Mouse (Mus musculus) intestine, postnatal 0 days (tissue): Measurements from ENCODE around the gene Mrpl38. TPM values are rescaled to one million over a fixed set of nuclear protein-coding genes. Genes with fewer than 3 reads are reported as not detected.
A peak's percentile ranks its signal among the peaks of the same experiment; 100 is the strongest.

Experiments
- ATAC-seq: fragments of 200-750 bp; cut with Nextera tagmentation; 2 replicates; pipeline ENCODE4 v1.8.0; 2017; ENCODE audit warnings: mild to moderate bottlenecking, moderate TSS enrichment, moderate library complexity
- H3K27ac ChIP-seq: fragments of 300-500 bp; sonication (generic); 2 replicates; pipeline ENCODE4 v1.5.1; 2014; ENCODE audit warnings: mild to moderate bottlenecking, low read depth, low read length, moderate library complexity
- H3K27me3 ChIP-seq: fragments of 300-500 bp; sonication (generic); replicated peaks from 2 replicates; pipeline ENCODE4 v1.6.1; 2014; ENCODE audit warnings: low read length, mixed read lengths; ENCODE audit not compliant: control insufficient read depth, insufficient read depth
- H3K36me3 ChIP-seq: fragments of 300-500 bp; sonication (generic); 2 replicates; pipeline ENCODE4 v1.6.1; 2014; ENCODE audit warnings: mild to moderate bottlenecking, moderate library complexity; ENCODE audit not compliant: control insufficient read depth, insufficient read depth
- H3K4me1 ChIP-seq: fragments of 300-500 bp; sonication (generic); replicated peaks from 2 replicates; pipeline ENCODE4 v1.6.1; 2014; ENCODE audit warnings: antibody characterized with exemption, low read length, mixed read lengths; ENCODE audit not compliant: control insufficient read depth, insufficient read depth
- H3K4me2 ChIP-seq: fragments of 300-500 bp; sonication (generic); replicated peaks from 2 replicates; pipeline ENCODE4 v1.6.1; 2014; ENCODE audit warnings: low read depth, mild to moderate bottlenecking, moderate library complexity
- H3K4me3 ChIP-seq: fragments of 300-500 bp; sonication (generic); 2 replicates; pipeline ENCODE4 v1.5.1; 2014; ENCODE audit warnings: low read depth, low read length
- H3K9ac ChIP-seq: fragments of 300-500 bp; sonication (generic); 2 replicates; pipeline ENCODE4 v1.6.1; 2014; ENCODE audit warnings: mild to moderate bottlenecking, low read depth, low read length
- H3K9me3 ChIP-seq: fragments of 300-500 bp; sonication (generic); 2 replicates; pipeline ENCODE4 v1.6.1; 2016; ENCODE audit warnings: mixed run types; ENCODE audit not compliant: control insufficient read depth
- CTCF ChIP-seq: sonication (generic); IDR thresholded peaks from 2 replicates; pipeline ENCODE4 v1.5.1; 2016; ENCODE audit warnings: low read depth, mild to moderate bottlenecking, control low read depth, antibody characterized with exemption, moderate library complexity
- WGBS: fragments of 180-500 bp; shearing (Covaris S2); extraction: QIAGEN DNeasy Blood & Tissue Kit; methylation state at CpG from one replicate; pipeline ENCODE4 v1.1.7; 2014; 5-methylcytosine and 5-hydroxymethylcytosine counted together
- polyA plus RNA-seq: library from polyadenylated mRNA; unstranded; fragments of >200 nt; fragmentation: Nextera tagmentation; extraction: Ambion mirVana; gene quantifications from 2 replicates; pipeline ENCODE4 v1.2.1, GENCODE M21; 2015

The Mrpl38 gene
- polyA plus RNA-seq, 1 experiment from 2014 or later = 35.6 TPM

DNA sequence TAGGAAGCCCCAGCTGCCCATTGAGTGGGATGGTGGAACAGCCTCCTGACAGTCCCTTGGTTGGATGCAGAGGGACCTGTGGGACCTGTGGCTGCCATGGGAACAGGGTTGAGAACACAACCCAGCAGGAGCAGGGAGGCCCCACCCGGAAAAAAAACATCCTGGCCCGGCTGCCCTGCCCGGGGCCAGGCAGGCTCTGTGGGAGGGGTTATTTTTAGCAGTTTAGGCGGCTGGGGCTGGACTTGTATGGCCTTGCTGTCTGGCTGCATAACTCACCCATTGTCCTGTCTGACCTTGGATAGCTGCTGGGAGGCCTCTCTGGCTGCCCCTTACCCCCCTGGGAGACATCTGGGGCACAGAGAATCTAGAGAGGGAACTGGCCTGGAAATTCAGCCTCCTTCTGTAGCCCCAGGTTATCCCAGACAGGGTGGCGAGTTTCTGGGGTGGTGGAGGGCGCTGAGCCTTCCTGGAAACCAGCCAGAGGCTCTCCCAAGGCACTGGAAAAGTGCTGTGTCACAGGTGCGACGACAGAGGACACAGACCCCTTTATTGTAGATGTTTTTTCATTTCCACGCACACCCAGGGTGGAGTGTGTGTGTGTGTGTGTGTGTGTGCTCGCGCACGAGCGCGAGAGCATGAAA, 34.5 kb downstream of the Mrpl38 start:
- Histone ChIP-seq H3K36me3 (no peaks in the 10 kb centered on the region), H3K9me3 (no peaks in the 10 kb centered on the region), H3K9ac (no peak overlapping the region), H3K27ac (peak overlapping the region; percentile 50), H3K27me3 (peaks cover 16% of the 10 kb centered on the region), H3K4me2 (no peak overlapping the region), H3K4me3 (no peak overlapping the region), H3K4me1 (peaks cover 35% of the 10 kb centered on the region)
- TF ChIP-seq CTCF = no peak
- peak; percentile 52 for ATAC-seq
- 32% methylated on average over 14 of the region's 14 CpGs for WGBS

GRCm38 (mm10) chr11:116103572-116103971, 35.1 kb downstream of the Mrpl38 start:
- Histone ChIP-seq H3K9me3 (no peaks in the 10 kb centered on the region), H3K27me3 (peaks cover 14% of the 10 kb centered on the region), H3K4me1 (peaks cover 39% of the 10 kb centered on the region), H3K36me3 (no peaks in the 10 kb centered on the region), H3K4me2 (no peak overlapping the region), H3K27ac (peak overlapping the region; percentile 50; the same call in 1 of the 2 replicates), H3K9ac (no peak overlapping the region), H3K4me3 (no peak overlapping the region)
- TF ChIP-seq CTCF = no peak
- WGBS = 67% methylated on average over 11 of the region's 12 CpGs
- no peak for ATAC-seq

DNA sequence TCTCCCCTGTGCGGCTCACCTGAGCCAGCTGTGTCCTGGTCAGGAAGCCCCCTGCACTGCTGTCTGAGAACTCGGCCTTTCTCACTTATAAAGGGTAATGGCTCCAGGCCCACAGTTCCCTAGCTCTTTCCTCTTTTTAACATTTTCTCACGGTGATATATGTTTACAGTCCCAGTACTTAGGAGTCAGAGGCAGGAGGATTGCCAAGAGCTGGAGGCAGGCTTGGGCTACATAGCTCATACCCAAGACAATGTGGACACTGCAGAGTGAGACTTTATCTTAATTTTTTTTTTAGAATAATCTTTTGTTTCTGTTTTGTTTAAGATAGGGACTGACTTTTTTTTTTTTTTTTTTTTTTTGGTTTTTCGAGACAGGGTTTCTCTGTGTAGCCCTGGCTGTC, 36.2 kb downstream of the Mrpl38 start:
- no peak overlapping the region for H3K4me3 ChIP-seq
- no peak for TF ChIP-seq CTCF
- H3K27ac ChIP-seq = peak overlapping the region; percentile 74; the same call in 1 of the 2 replicates
- no peak for ATAC-seq
- peaks cover 36% of the 10 kb centered on the region for H3K4me1 ChIP-seq
- H3K27me3 ChIP-seq = peaks cover 5% of the 10 kb centered on the region
- no peaks in the 10 kb centered on the region for H3K36me3 ChIP-seq
- 55% methylated on average over 3 of the region's 4 CpGs for WGBS
- H3K4me2 ChIP-seq = peak overlapping the region; percentile 38
- peak overlapping the region; percentile 18; the same call in 1 of the 2 replicates for H3K9ac ChIP-seq
- no peaks in the 10 kb centered on the region for H3K9me3 ChIP-seq

GRCm38 (mm10) chr11:116101931-116102381, 36.7 kb downstream of the Mrpl38 start:
- Histone ChIP-seq H3K4me1 (peaks cover 36% of the 10 kb centered on the region), H3K27ac (peak overlapping the region; percentile 74), H3K9me3 (no peaks in the 10 kb centered on the region), H3K9ac (peak overlapping the region; percentile 22), H3K27me3 (no peaks in the 10 kb centered on the region; the same call in 1 of the 2 replicates), H3K4me3 (no peak overlapping the region), H3K36me3 (no peaks in the 10 kb centered on the region), H3K4me2 (peak overlapping the region; percentile 38)
- no peak for ATAC-seq
- 0 out of 2 replicates have a peak, but pooled peaks have one; percentile 9 for TF ChIP-seq CTCF
- 18% methylated on average over 11 of the region's 11 CpGs for WGBS

DNA sequence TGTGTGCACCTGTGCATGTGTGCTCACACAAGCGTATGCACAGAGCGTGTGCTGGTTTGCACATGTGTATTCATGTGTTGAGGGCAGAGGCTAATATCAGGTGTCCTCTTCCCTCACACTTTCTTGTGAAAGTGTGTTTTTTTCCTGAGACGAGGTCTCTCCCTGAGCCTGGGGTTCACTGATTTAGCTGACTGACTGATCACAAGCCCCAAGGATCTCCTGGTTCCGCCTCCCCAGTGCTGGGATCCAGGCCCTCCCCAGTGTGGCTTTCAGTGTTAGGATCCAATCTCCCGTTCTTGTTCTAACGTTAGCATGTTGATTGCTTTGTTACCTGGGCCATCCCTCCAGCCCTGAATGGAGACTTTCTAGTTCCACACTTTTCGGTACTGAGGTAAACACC, 37.8 kb downstream of the Mrpl38 start:
- 78% methylated on average over 7 of the region's 7 CpGs for WGBS
- ATAC-seq = no peak
- H3K36me3 ChIP-seq = no peaks in the 10 kb centered on the region
- peaks cover 32% of the 10 kb centered on the region for H3K4me1 ChIP-seq
- peak overlapping the region; percentile 74 for H3K27ac ChIP-seq
- no peak overlapping the region for H3K9ac ChIP-seq
- no peak overlapping the region for H3K4me2 ChIP-seq
- 0 out of 2 replicates have a peak, but pooled peaks cover 2% of the 10 kb centered on the region for H3K9me3 ChIP-seq
- H3K4me3 ChIP-seq = no peak overlapping the region
- TF ChIP-seq CTCF = no peak
- no peaks in the 10 kb centered on the region for H3K27me3 ChIP-seq

- H3K36me3 ChIP-seq = no peaks in the 10 kb centered on the region
- no peak for TF ChIP-seq CTCF
- 0 out of 2 replicates have a peak overlapping the region, but pooled peaks have one; percentile 27 for H3K4me2 ChIP-seq
- no peak overlapping the region for H3K9ac ChIP-seq
- H3K4me3 ChIP-seq = no peak overlapping the region
- H3K4me1 ChIP-seq = peaks cover 32% of the 10 kb centered on the region
- WGBS = 34% methylated on average over 6 of the region's 6 CpGs
- 0 out of 2 replicates have a peak, but pooled peaks have one; percentile 14 for ATAC-seq
- H3K9me3 ChIP-seq = 0 out of 2 replicates have a peak, but pooled peaks cover 2% of the 10 kb centered on the region
- no peaks in the 10 kb centered on the region for H3K27me3 ChIP-seq
- no peak overlapping the region for H3K27ac ChIP-seq
These were observed 38.3 kb downstream of the Mrpl38 start for GRCm38 (mm10) chr11:116100385-116100784.
